Mouse (Mus musculus): ENCODE results near the gene Slc27a3.

Gene Slc27a3

GRCm38 (mm10) chr3:90389511-90390490 lies at the start of gene Slc27a3:
Gene Slc27a3 (minus strand): TSS chr3:90389938.
- peak; percentile 26 for DNase-seq (ENCODE audit: low spot score)

DNA sequence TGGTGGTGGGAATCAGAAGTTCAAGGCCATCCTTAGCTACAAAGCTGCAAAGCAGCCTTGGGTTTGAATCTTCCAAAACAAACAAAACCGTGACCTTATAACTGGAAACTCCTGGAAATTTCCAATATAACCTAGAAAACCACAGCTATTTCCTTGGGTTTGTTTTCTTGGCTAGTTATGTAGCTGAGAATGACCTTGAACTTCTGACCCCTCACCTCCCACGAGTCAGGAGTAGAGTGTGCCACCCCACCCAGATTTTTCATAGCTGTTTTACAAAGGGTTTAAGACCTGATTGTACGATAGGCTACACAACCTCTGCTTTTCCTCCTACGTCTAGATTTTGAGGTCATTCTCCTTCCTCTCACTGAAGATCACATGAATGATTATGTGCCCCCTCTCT lies 47.4 kb upstream of the Slc27a3 start:
- no peak for DNase-seq (ENCODE audit: low spot score)

DNA sequence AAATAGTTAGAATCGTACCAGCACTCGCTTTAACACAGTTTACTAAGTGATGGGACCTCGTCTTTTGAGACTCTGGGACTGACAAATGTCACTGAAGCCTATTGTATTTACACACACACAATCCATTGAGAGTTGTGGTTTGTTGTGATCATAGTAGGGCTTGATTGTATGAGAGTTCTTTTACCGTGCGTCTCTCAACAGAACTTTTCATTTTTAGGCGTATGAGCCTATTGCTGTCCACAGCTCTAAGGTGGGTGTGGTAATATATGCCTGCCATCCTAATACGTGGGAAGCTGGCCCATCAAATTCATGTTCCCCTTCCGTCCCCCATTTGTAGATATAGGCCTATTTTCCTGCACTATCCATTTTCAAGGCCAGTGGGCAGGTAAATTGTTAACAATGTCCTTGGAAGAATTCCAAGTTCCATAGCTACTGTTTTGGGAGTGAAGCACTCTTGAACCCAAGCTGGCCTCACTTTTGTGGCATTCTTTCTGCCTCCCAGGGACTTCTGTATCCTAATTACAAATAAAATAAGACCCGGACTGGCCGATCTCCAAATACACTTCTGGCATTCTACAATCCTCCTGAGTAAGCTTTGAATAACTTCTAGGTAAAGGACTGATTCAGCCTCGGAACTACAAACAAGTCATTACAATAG lies 44.5 kb upstream of the Slc27a3 start:
- DNase-seq (ENCODE audit: low spot score), result no peak

DNA sequence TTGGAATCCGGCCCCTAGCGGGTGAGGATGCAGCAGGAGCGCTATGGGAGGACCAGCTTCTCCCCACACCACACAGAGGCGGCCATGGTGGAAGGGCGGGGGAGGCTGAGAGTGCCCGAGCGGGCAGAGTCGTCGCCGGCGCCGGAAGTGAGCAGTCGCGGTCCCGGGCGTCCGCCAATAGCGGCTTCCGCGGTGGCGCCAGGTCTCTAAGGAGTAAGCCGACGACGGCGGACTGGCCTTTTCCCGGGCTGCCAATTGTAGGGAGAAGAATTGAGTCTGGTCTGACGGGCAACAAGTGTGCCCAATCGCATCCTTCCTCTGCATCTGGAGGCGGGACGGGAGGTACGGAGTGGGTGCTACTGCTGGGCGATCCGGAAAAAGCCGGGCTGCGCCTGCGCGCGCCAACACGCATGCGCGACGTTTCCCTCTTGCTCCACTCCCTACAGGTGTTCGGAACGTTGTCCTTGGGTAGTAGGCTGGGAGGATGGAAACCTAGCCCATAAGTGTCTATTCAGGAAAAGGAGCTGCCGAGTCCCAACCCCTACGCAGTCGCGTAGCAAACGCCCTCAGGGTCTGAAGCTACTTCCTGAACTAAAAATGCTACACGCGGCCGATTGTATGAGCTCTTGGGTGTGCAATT lies 43.8 kb upstream of the Slc27a3 start, which contains the start of gene Ints3:
Gene Ints3, minus strand, starts transcription at position 242 of the 640 bp plus-strand sequence.
- DNase-seq (ENCODE audit: low spot score), result peak; percentile 99

- DNase-seq (ENCODE audit: low spot score), result peak; percentile 50
These were observed 43.1 kb upstream of the Slc27a3 start for GRCm38 (mm10) chr3:90432811-90433219.

DNA sequence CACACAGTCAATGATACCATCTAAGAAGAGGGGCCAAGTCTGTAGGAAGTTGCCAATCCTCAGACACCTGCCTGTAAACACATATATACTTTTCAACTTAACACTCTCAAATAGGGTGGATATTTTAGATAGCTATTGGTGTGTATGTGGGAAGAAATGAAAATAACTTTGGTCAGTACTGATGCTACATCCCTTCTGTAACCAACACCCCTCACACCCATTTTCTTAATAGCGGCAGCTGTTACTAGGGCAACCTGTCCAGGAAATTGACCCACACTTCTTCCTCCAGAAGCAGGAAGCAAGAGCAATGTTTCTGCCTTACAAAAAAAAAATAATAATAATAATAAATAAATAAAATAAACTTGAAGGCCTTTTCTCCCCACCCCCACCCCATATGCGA lies 42.6 kb upstream of the Slc27a3 start:
- no peak for DNase-seq (ENCODE audit: low spot score)

DNA sequence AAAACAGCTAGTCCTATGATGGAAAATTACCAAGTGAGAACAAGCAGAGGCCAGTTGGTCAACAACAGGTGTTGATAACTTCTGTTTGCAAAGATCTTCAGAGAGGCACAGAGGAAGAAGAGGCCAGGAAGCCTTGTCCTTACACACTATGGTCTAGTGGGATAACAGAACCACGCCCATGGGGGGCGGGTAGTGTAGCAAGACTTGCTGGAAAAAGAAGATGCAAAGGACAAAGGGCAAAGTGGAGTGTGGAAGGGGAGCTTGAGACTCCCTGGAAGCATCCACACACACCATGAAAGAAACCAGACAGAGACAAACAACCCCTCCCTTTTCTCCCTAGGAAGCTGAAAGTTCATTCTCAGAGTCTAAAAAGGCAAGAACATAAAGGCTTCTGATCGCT lies 39.8 kb upstream of the Slc27a3 start:
- no peak for DNase-seq (ENCODE audit: low spot score)

GRCm38 (mm10) chr3:90428186-90428585 lies 38.4 kb upstream of the Slc27a3 start:
- no peak for DNase-seq (ENCODE audit: low spot score)

DNA sequence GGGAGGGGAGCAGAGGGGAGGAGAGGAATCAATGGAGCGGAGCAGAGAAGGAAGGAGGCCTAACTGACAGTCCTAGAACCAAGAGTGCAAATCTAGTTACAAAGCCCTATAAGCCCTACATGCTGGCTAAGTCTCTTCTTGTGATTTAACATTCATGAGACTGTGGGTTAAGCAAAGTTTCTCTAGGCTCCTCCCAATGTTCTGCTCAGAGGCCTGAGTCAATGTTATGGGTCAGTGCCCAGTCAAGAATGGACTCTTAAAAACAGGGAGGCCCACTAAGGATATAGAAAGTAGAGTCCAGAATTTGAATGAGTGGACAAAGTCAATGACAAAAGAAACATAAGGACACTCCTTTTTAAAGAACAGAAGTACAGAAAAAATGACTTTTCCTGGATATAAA lies 37.8 kb upstream of the Slc27a3 start:
- no peak for DNase-seq (ENCODE audit: low spot score)

DNA sequence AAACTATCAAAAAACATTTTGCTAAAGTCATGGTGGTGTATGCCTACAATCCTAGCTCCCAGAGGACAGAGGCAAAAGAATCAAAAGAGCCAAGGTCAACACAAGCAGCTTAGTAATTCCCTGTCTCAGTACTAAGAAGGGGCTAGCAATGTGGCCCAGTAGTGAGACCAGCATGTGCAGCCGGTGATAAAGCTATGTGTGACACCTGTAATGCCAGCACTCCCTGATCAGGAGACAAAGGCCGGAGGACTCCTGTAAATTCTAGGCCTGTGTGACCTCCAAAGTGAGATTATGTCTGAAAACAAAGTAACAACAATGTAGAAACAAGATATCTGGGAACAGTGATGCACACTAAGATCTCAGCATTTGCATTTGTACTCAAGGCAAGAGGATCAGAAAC lies 35.8 kb upstream of the Slc27a3 start:
- DNase-seq (ENCODE audit: low spot score), result no peak

GRCm38 (mm10) chr3:90423549-90423948 lies 33.8 kb upstream of the Slc27a3 start:
- no peak for DNase-seq (ENCODE audit: low spot score)

- no peak for DNase-seq (ENCODE audit: low spot score)
These were observed 31.0 kb upstream of the Slc27a3 start for GRCm38 (mm10) chr3:90420696-90421095.

GRCm38 (mm10) chr3:90413011-90413396 lies 23.3 kb upstream of the Slc27a3 start:
- DNase-seq (ENCODE audit: low spot score), result no peak

- peak; percentile 78 for DNase-seq (ENCODE audit: low spot score)
These were observed 22.7 kb upstream of the Slc27a3 start for GRCm38 (mm10) chr3:90412312-90413010.

DNA sequence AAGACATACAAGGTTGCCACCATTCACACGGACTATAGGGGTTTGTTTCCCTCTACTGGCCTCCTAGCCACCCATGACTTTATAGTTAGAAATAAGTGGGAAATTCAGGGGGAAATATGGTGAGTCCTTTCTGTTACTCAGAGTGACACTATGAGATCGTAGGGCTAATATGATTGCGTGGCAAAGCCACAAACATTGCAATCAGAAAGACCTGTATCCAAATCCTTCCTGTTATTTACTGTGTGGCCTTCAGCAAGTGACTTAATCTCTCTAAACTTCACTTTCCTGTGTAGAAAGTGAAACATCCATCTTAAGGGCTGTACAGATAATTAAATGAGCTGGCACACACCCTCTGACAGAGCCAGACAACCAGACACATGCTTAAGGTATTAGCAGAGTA lies 19.0 kb upstream of the Slc27a3 start:
- no peak for DNase-seq (ENCODE audit: low spot score)

DNA sequence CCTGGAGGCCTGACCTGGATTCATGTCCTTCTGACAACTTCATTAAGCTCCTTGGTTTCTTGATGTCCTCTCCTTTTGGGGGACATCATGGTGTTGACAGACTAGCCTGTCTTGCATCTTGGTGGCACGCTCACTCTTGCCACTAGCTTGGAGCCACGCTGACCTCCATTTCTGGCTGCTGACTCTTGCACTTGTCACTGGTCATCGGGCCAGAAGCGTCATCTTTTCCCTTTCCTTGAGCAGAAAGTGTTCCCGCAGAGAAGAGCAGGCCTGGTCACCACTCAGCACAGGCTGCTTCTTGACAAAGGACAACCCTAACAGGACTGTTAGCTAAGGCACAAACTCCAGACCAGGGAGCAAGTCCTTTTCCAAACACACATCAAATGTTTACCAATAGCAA lies 16.7 kb upstream of the Slc27a3 start:
- no peak for DNase-seq (ENCODE audit: low spot score)

DNA sequence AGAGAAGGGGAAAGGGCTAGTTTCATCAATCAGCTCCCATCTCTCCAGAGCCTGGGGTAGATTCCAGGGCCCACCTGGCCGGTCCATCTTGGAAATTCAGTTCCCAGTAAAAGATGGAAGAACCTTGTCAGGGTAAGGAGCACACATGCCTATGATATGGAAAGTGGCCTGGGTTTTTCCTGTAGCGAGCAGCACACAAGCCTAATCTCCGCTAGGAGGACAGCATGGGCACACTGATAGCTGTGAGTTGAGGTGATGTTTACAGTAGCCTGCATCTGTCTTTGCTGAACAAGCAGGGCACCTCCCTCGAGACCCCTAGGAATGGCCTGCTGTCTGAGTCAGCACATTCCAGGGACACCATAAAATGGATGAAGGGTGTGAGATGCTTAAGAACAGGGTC lies 14.9 kb upstream of the Slc27a3 start:
- no peak for DNase-seq (ENCODE audit: low spot score)

DNA sequence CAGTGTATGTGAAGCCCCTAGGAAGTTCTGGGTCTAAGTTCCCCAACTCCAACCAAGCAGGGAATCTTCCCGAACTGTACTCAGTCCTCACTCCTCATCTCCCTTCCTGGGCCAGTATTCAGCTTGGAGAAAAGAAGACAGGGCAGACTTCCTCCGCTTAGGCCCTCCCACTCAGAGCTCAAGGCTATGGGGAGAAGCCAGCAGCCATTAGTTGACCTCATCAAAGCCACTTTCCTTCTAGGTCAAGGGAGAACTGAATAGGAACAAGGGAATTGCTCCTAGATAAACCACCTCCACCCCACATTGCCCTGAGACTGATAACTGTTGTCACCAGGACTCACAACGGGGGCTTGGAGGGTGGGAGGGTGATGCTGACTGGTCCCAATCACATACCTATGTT lies 14.4 kb upstream of the Slc27a3 start:
- no peak for DNase-seq (ENCODE audit: low spot score)

DNA sequence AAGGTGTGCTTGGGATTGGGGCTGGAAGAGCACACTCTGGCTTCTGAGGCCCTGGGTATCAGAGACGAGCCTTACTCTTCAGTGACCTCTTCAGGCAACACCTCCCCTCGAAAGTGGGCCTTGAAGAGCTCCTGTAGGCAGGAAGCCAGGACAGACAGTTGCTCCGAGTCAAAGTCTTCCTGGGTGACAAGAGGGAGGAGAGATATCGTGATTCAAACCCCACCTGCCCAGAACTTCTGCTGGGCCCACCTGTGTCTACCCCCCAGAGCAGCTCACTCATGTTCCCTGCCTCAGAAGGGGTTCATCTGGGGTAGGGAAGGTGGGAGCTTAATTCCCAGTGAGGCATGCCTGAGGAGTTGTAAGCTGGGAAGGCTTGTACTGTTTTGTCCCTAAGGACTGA lies 11.3 kb upstream of the Slc27a3 start:
- DNase-seq (ENCODE audit: low spot score), result no peak

- no peak for DNase-seq (ENCODE audit: low spot score)
These were observed 5.9 kb upstream of the Slc27a3 start for GRCm38 (mm10) chr3:90395629-90396028.

- no peak for DNase-seq (ENCODE audit: low spot score)
These were observed 2.9 kb upstream of the Slc27a3 start for GRCm38 (mm10) chr3:90392661-90393060.

GRCm38 (mm10) chr3:90391941-90392340 lies 2.2 kb upstream of the Slc27a3 start:
- no peak for DNase-seq (ENCODE audit: low spot score)

Measured in urinary bladder, postnatal 25 days (tissue).